In the genomic region with DNA sequence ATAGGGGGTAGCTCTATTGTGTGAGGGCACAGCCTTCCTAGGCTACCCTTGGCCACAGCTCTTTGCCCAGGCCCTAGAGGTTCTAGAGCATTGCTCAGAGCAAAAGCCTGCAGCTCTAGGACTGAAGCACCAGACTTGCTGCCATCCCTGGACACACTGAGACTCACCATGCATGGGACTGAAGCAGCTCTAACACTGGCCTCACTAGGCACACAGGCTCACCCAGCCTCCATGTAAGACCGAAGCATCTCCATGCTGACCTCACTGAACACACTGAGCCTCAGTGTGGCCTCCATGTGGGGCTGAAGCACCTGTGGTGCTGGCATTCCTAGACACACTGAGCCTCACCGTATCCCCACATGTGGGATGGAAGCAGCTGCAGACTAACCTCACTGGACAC, we compare ENCODE assay signal across 23 mouse cellular contexts.
DNase-seq lines count a peak whose midpoint lies in the region; ATAC-seq and TF ChIP-seq lines count a peak whose summit lies in the region.
"Had no signal": no experiment of that assay in that cellular context is flagged by ENCODE, and none has a peak within 500 bp of the region (broad histone marks: within the 10 kb centered on the region; RNA-seq: fewer than 3 reads in every experiment).

No protein-coding gene starts in this region.

- H3K9ac ChIP-seq in forebrain, embryonic 16.5 days (replicated peaks; ENCODE audit: low read depth, low read length): no peak overlapping the region
- no peak overlapping the region for H3K9ac ChIP-seq in forebrain, postnatal 0 days
- no peak overlapping the region for H3K9ac ChIP-seq in hindbrain, embryonic 16.5 days (ENCODE audit: low read depth, low read length)
- H3K9ac ChIP-seq in hindbrain, embryonic 12.5 days: no peak overlapping the region
- H3K9ac ChIP-seq in midbrain, embryonic 11.5 days (ENCODE audit: low read length): no peak overlapping the region
- no peak overlapping the region for H3K9ac ChIP-seq in midbrain, embryonic 16.5 days (ENCODE audit: low read depth, low read length)
- H3K9ac ChIP-seq: hindbrain, embryonic 13.5 days had no signal

- no peaks in the 10 kb centered on the region for H3K4me1 ChIP-seq in forebrain, embryonic 16.5 days (replicated peaks; ENCODE audit: control insufficient read depth, insufficient read depth, low read length)
- H3K4me1 ChIP-seq in forebrain, postnatal 0 days (ENCODE audit: insufficient read depth): no peaks in the 10 kb centered on the region
- no peaks in the 10 kb centered on the region for H3K4me1 ChIP-seq in hindbrain, embryonic 16.5 days (ENCODE audit: control insufficient read depth, insufficient read depth, low read depth, low read length)
- H3K4me1 ChIP-seq in hindbrain, embryonic 12.5 days: no peaks in the 10 kb centered on the region
- H3K4me1 ChIP-seq in midbrain, embryonic 11.5 days (ENCODE audit: control insufficient read depth, insufficient read depth, low read length): no peaks in the 10 kb centered on the region
- H3K4me1 ChIP-seq in midbrain, embryonic 16.5 days (ENCODE audit: control insufficient read depth, insufficient read depth, low read length): no peaks in the 10 kb centered on the region
- H3K4me1 ChIP-seq: hindbrain, embryonic 13.5 days had no signal

- no peaks in the 10 kb centered on the region for H3K9me3 ChIP-seq in forebrain, embryonic 16.5 days (ENCODE audit: control insufficient read depth, low read length)
- no peaks in the 10 kb centered on the region for H3K9me3 ChIP-seq in forebrain, postnatal 0 days (ENCODE audit: low read length)
- no peaks in the 10 kb centered on the region for H3K9me3 ChIP-seq in hindbrain, embryonic 16.5 days (ENCODE audit: control insufficient read depth, low read length)
- H3K9me3 ChIP-seq in hindbrain, embryonic 12.5 days (replicated peaks): no peaks in the 10 kb centered on the region
- H3K9me3 ChIP-seq in midbrain, embryonic 11.5 days (ENCODE audit: control insufficient read depth, low read length): no peaks in the 10 kb centered on the region
- no peaks in the 10 kb centered on the region for H3K9me3 ChIP-seq in midbrain, embryonic 16.5 days (replicated peaks; ENCODE audit: control insufficient read depth, low read length, poor library complexity, severe bottlenecking)
- H3K9me3 ChIP-seq: hindbrain, embryonic 13.5 days had no signal

- DNase-seq in forebrain, postnatal 0 days: no peak
- peak; percentile 72 for DNase-seq in midbrain, embryonic 11.5 days (ENCODE audit: low spot score, missing footprints)
- no peak for DNase-seq in ovary, postnatal 36 days (ENCODE audit: low spot score)
- DNase-seq: adrenal gland, adult 2 months; adrenal gland, postnatal 14 days; cerebellum, adult 11 months; cerebellum, adult 2 months; cerebellum, adult 9-11 months; cerebellum, postnatal 25 days; gastrocnemius, adult 2 months; gastrocnemius, postnatal 14 days; heart, adult 11 months; heart, postnatal 14 days; heart, postnatal 4 days had no signal

- WGBS in forebrain, embryonic 16.5 days: 89% methylated on average over 2 of the region's 2 CpGs
- 96% methylated on average over 2 of the region's 2 CpGs for WGBS in forebrain, postnatal 0 days
- 91% methylated on average over 2 of the region's 2 CpGs for WGBS in hindbrain, embryonic 16.5 days
- WGBS in hindbrain, embryonic 12.5 days: 98% methylated on average over 2 of the region's 2 CpGs
- WGBS in midbrain, embryonic 11.5 days: 88% methylated on average over 2 of the region's 2 CpGs
- WGBS in midbrain, embryonic 16.5 days: 91% methylated on average over 2 of the region's 2 CpGs

- H3K4me3 ChIP-seq in forebrain, embryonic 16.5 days (replicated peaks; ENCODE audit: low read length): no peak overlapping the region
- no peak overlapping the region for H3K4me3 ChIP-seq in forebrain, postnatal 0 days (ENCODE audit: low read depth, low read length)
- H3K4me3 ChIP-seq in hindbrain, embryonic 16.5 days (ENCODE audit: low read length): no peak overlapping the region
- H3K4me3 ChIP-seq in hindbrain, embryonic 12.5 days: no peak overlapping the region
- no peak overlapping the region for H3K4me3 ChIP-seq in midbrain, embryonic 11.5 days (ENCODE audit: low read depth, low read length)
- no peak overlapping the region for H3K4me3 ChIP-seq in midbrain, embryonic 16.5 days (ENCODE audit: low read depth, low read length)
- H3K4me3 ChIP-seq: gastrocnemius, adult 2 months; hindbrain, embryonic 13.5 days had no signal

- TF ChIP-seq CTCF in forebrain, postnatal 0 days (IDR thresholded peaks at IDR 0.05; ENCODE audit: low read depth): no peak

- no peak overlapping the region for H3K4me2 ChIP-seq in forebrain, embryonic 16.5 days (ENCODE audit: low read length)
- no peak overlapping the region for H3K4me2 ChIP-seq in forebrain, postnatal 0 days (ENCODE audit: low read depth)
- no peak overlapping the region for H3K4me2 ChIP-seq in hindbrain, embryonic 16.5 days (ENCODE audit: low read length)
- H3K4me2 ChIP-seq in hindbrain, embryonic 12.5 days (replicated peaks): no peak overlapping the region
- H3K4me2 ChIP-seq in midbrain, embryonic 11.5 days: no peak overlapping the region
- no peak overlapping the region for H3K4me2 ChIP-seq in midbrain, embryonic 16.5 days (ENCODE audit: low read length)
- H3K4me2 ChIP-seq: heart, embryonic 11.5 days; hindbrain, embryonic 13.5 days had no signal

- peak; percentile 15; the same call in 1 of the 2 replicates for ATAC-seq in forebrain, embryonic 16.5 days
- no peak; the same call in 1 of the 2 replicates for ATAC-seq in forebrain, postnatal 0 days
- ATAC-seq in hindbrain, embryonic 16.5 days: 0 out of 2 replicates have a peak, but pooled peaks have one; percentile 14
- no peak; the same call in 1 of the 2 replicates for ATAC-seq in hindbrain, embryonic 12.5 days (ENCODE audit: low FRiP score)
- ATAC-seq in midbrain, embryonic 11.5 days (ENCODE audit: low FRiP score): no peak
- ATAC-seq in midbrain, embryonic 16.5 days: no peak
- 0 out of 2 replicates have a peak, but pooled peaks have one; percentile 7 for ATAC-seq in megakaryocyte, adult 5-6 weeks (ENCODE audit: poor library complexity, severe bottlenecking)
- ATAC-seq: CD4-positive, CD25-positive, alpha-beta regulatory T cell, adult 4 months; forebrain, embryonic 14.5 days had no signal

- no peak overlapping the region for H3K27ac ChIP-seq in forebrain, embryonic 16.5 days (ENCODE audit: low read length)
- no peak overlapping the region for H3K27ac ChIP-seq in forebrain, postnatal 0 days (ENCODE audit: low read depth, low read length)
- H3K27ac ChIP-seq in hindbrain, embryonic 16.5 days (ENCODE audit: low read depth, low read length): no peak overlapping the region
- H3K27ac ChIP-seq in hindbrain, embryonic 12.5 days: no peak overlapping the region
- no peak overlapping the region for H3K27ac ChIP-seq in midbrain, embryonic 11.5 days (ENCODE audit: low read depth, low read length)
- no peak overlapping the region for H3K27ac ChIP-seq in midbrain, embryonic 16.5 days (ENCODE audit: low read length)
- H3K27ac ChIP-seq: gastrocnemius, adult 2 months; hindbrain, embryonic 13.5 days had no signal

- H3K27me3 ChIP-seq in forebrain, embryonic 16.5 days (replicated peaks; ENCODE audit: control insufficient read depth, insufficient read depth, low read length): no peaks in the 10 kb centered on the region
- no peaks in the 10 kb centered on the region for H3K27me3 ChIP-seq in forebrain, postnatal 0 days (ENCODE audit: insufficient read depth, low read length)
- H3K27me3 ChIP-seq in hindbrain, embryonic 16.5 days (replicated peaks; ENCODE audit: control insufficient read depth, insufficient read depth, low read length): no peaks in the 10 kb centered on the region
- H3K27me3 ChIP-seq in hindbrain, embryonic 12.5 days: no peaks in the 10 kb centered on the region
- H3K27me3 ChIP-seq in midbrain, embryonic 11.5 days (ENCODE audit: control insufficient read depth, insufficient read depth, low read length): no peaks in the 10 kb centered on the region
- no peaks in the 10 kb centered on the region for H3K27me3 ChIP-seq in midbrain, embryonic 16.5 days (ENCODE audit: control insufficient read depth, insufficient read depth, low read depth, low read length)
- H3K27me3 ChIP-seq: hindbrain, embryonic 13.5 days had no signal

- H3K36me3 ChIP-seq in forebrain, embryonic 16.5 days (ENCODE audit: control insufficient read depth, insufficient read depth): no peaks in the 10 kb centered on the region
- no peaks in the 10 kb centered on the region for H3K36me3 ChIP-seq in forebrain, postnatal 0 days (ENCODE audit: insufficient read depth)
- no peaks in the 10 kb centered on the region for H3K36me3 ChIP-seq in hindbrain, embryonic 16.5 days (ENCODE audit: control insufficient read depth, insufficient read depth, low read length)
- H3K36me3 ChIP-seq in hindbrain, embryonic 12.5 days: no peaks in the 10 kb centered on the region
- H3K36me3 ChIP-seq in midbrain, embryonic 11.5 days (ENCODE audit: control insufficient read depth, insufficient read depth, low read length): no peaks in the 10 kb centered on the region
- no peaks in the 10 kb centered on the region for H3K36me3 ChIP-seq in midbrain, embryonic 16.5 days (ENCODE audit: control insufficient read depth, insufficient read depth, low read length)
- H3K36me3 ChIP-seq: hindbrain, embryonic 13.5 days had no signal

Comparison
In these comparisons a context has a peak if more than half of its experiments do, and no peak if none do; other contexts are left out.
1. ATAC-seq: peak in forebrain, embryonic 16.5 days (single experiment), hindbrain, embryonic 16.5 days (single experiment) and megakaryocyte, adult 5-6 weeks (single experiment); none in forebrain, postnatal 0 days (single experiment), hindbrain, embryonic 12.5 days (single experiment), midbrain, embryonic 11.5 days (single experiment) and midbrain, embryonic 16.5 days (single experiment).